Mouse (Mus musculus): ENCODE measurements around the gene Nt5dc1.
"Not testable (repeated sequence)": the region's sequence is repeated elsewhere in the genome, so short reads cannot be mapped to it uniquely, and the experiment has no call there.

The Nt5dc1 gene

GRCm38 (mm10) chr10:34309915-34310685 lies 108.3 kb downstream of the Nt5dc1 start:
- DNase-seq, result peak; percentile 55

GRCm38 (mm10) chr10:34307070-34307469 lies 111.3 kb downstream of the Nt5dc1 start:
- DNase-seq, result no peak

- no peak for DNase-seq
Measured at GRCm38 (mm10) chr10:34300368-34300767, 118.0 kb downstream of the Nt5dc1 start.

- no peak for DNase-seq
Measured at GRCm38 (mm10) chr10:34297980-34298753, 120.2 kb downstream of the Nt5dc1 start.

GRCm38 (mm10) chr10:34297299-34297979 lies 120.9 kb downstream of the Nt5dc1 start, which contains the start of gene Tspyl4:
Tspyl4 (plus strand) TSS chr10:34297442.
- DNase-seq, result peak; percentile 96

- no peak for DNase-seq
Measured at GRCm38 (mm10) chr10:34296911-34297298, 121.4 kb downstream of the Nt5dc1 start.

- peak; percentile 52 for DNase-seq
Measured at GRCm38 (mm10) chr10:34282420-34283238, 135.7 kb downstream of the Nt5dc1 start.

GRCm38 (mm10) chr10:34281962-34282388 lies 136.4 kb downstream of the Nt5dc1 start, which contains the start of gene Tspyl1:
Tspyl1 (plus strand) TSS chr10:34282190.
- peak; percentile 99 for DNase-seq

- no peak for DNase-seq
Measured at GRCm38 (mm10) chr10:34281211-34281961, 137.0 kb downstream of the Nt5dc1 start.

GRCm38 (mm10) chr10:34280591-34281175 lies 137.7 kb downstream of the Nt5dc1 start:
- peak; percentile 83 for DNase-seq

- peak; percentile 7 for DNase-seq
Measured at GRCm38 (mm10) chr10:34271681-34272080, 146.7 kb downstream of the Nt5dc1 start.

- no peak for DNase-seq
Measured at GRCm38 (mm10) chr10:34267312-34268070, 150.9 kb downstream of the Nt5dc1 start.

- DNase-seq, result no peak
Measured at GRCm38 (mm10) chr10:34265106-34265505, 153.2 kb downstream of the Nt5dc1 start.

- not testable (repeated sequence) for DNase-seq
Measured at GRCm38 (mm10) chr10:34252833-34253232, 165.5 kb downstream of the Nt5dc1 start.

GRCm38 (mm10) chr10:34249594-34249993 lies 168.8 kb downstream of the Nt5dc1 start:
- peak; percentile 8 for DNase-seq

- no peak for DNase-seq
Measured at GRCm38 (mm10) chr10:34247757-34248156, 170.6 kb downstream of the Nt5dc1 start.

- peak; percentile 80 for DNase-seq
Measured at GRCm38 (mm10) chr10:34246106-34246505, 172.2 kb downstream of the Nt5dc1 start.

- DNase-seq, result peak; percentile 22
Measured at GRCm38 (mm10) chr10:34244745-34245144, 173.6 kb downstream of the Nt5dc1 start.

GRCm38 (mm10) chr10:34238536-34238935 lies 179.8 kb downstream of the Nt5dc1 start:
- no peak for DNase-seq

Data from lung, postnatal 36 days (tissue).